Mouse (Mus musculus) brain, embryonic 14.5 days (tissue): Measurements from ENCODE around the gene Edc4.

ENCODE experiments used
- CTCF ChIP-seq: fragments of 200-500 bp; IDR thresholded peaks from 2 replicates; pipeline ENCODE4 v1.5.1; 2012; ENCODE audit warnings: inconsistent platforms, mild to moderate bottlenecking, moderate library complexity, borderline replicate concordance; ENCODE audit not compliant: insufficient read depth, insufficient read length; ENCODE audit errors: extremely low read depth
- POLR2A ChIP-seq: fragments of 200-500 bp; IDR thresholded peaks from 2 replicates; pipeline ENCODE4 v1.6.1; 2012; ENCODE audit warnings: mild to moderate bottlenecking, inconsistent platforms, borderline replicate concordance; ENCODE audit not compliant: poor library complexity, insufficient read depth, insufficient read length, severe bottlenecking; ENCODE audit errors: extremely low read depth

DNA sequence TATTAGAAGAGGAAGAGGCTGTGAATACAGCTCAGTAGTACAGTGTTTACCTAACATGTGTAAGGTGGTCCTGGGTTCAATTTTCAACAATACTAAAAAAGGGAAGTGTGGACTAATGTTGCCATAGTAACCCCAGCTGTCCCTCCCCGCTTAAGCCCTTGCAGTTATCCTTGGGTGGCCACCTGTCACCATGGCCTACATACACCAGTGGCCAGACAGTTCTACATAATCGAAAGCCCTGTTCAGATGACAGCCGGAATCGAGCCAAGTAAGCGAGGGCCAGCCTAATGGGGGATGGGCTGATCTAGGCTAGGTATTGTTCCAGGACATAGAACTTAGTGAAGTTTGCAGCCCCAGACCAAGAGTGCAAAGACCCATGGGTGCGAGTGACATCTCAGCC lies 43.7 kb upstream of the Edc4 start:
- TF ChIP-seq POLR2A = no peak
- TF ChIP-seq CTCF = no peak
